Mouse (Mus musculus) olfactory bulb, adult 2 months (tissue): ENCODE measurements around the gene Cebpzos.

Experiments
- CTCF ChIP-seq: fragments of 200-500 bp; IDR thresholded peaks from 2 replicates; pipeline ENCODE4 v1.5.1; 2012; ENCODE audit warnings: low read depth, mild to moderate bottlenecking, low read length, moderate library complexity; ENCODE audit not compliant: insufficient read depth
- POLR2A ChIP-seq: fragments of 200-500 bp; IDR thresholded peaks from 2 replicates; pipeline ENCODE4 v1.6.1; 2012; ENCODE audit warnings: mild to moderate bottlenecking, low read depth, low read length, moderate library complexity; ENCODE audit not compliant: insufficient read depth

DNA sequence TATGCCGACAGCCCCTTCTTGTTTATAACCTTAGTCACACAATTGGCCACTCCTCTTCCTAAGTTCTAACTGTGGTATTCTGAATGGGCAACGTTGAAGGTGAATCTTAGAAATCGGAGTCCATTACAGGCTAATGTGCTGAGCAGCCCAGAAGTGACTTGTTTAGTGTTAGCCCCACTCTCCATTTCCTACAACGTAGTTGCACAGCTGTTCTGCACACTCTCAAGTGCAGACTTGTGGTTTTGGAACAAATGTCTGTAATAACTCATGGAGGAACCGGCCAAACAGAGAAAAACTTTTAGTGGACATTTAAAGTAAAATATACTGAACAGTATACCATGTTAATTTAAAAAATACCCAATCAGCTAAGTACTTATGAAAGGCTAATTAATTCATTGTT is 35.8 kb downstream of the Cebpzos start:
- TF ChIP-seq POLR2A: no peak
- no peak for TF ChIP-seq CTCF
